Mouse (Mus musculus) bone marrow macrophage, adult 2 months (primary cell): ENCODE results near the gene Dnah17.

Experiments used
- CTCF ChIP-seq: IDR thresholded peaks from 2 replicates; pipeline ENCODE4 v1.5.1; 2012; ENCODE audit warnings: low read depth, mild to moderate bottlenecking, low read length, moderate library complexity
- POLR2A ChIP-seq: IDR thresholded peaks from 2 replicates; pipeline ENCODE4 v1.6.1; 2012; ENCODE audit warnings: mild to moderate bottlenecking, low read depth, low read length, borderline replicate concordance

- TF ChIP-seq POLR2A (no peak), CTCF (no peak)
Observed at GRCm38 (mm10) chr11:118133133-118133751, 2.8 kb upstream of the Dnah17 start.
